Mouse (Mus musculus): ENCODE measurements around the gene Myo6. TPM values are rescaled to one million over a fixed set of nuclear protein-coding genes. Genes with fewer than 3 reads are reported as not detected.

Gene Myo6
- polyA plus RNA-seq, 1 experiment = 15.5 TPM

DNA sequence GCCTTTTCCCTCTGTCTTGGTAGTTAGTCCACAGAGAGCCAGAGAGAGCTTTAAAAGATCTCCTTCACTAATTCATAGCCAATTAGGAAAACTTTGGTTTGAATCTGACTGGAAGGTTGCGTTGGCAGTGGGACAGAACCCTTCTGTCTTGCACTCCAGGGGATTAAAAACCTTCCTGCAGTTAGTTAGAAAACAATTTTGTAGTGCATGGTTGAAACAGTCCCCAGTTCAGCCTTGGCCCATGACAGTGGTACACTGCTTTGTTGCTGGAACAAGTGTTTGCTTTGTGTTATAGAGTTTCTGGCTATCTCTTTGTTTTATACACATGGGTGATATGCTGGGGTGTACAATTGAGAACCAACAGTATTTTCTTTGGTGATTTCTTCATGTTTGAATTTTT, 176.1 kb downstream of the Myo6 start:
- H3K4me3 ChIP-seq (ENCODE audit: insufficient read depth, low read length) = no peak overlapping the region
- H3K27ac ChIP-seq (ENCODE audit: insufficient read depth, low read length) = no peak overlapping the region
- no peak for TF ChIP-seq CTCF (IDR thresholded peaks at IDR 0.05; ENCODE audit: borderline replicate concordance, insufficient read depth, low read length)
- no peak for TF ChIP-seq POLR2A (IDR thresholded peaks at IDR 0.05; ENCODE audit: low read depth, low read length)
- no peaks in the 10 kb centered on the region for H3K4me1 ChIP-seq (ENCODE audit: control insufficient read depth, insufficient read depth, low read length)

DNA sequence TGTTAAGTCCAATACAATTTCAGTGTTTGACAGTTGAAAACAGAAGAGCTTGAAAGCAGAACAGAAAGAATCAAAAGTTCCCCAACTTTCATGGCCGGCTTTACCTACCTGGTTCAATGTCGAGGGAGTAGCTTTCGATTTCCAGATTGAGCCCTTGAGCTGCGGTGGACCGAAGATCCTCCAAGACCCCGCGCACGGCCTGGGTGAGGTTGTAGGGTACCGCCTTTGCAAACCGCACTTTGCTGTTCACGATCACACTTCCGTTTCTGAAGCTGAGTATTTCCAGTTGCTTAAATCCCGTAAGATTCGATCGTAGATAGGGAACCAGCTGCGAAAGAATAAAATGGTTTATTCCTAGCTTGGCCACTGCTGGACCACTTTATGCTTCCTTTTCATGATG, 176.9 kb downstream of the Myo6 start:
- TF ChIP-seq POLR2A (IDR thresholded peaks at IDR 0.05; ENCODE audit: low read depth, low read length) (no peak), CTCF (IDR thresholded peaks at IDR 0.05; ENCODE audit: borderline replicate concordance, insufficient read depth, low read length) (no peak)

DNA sequence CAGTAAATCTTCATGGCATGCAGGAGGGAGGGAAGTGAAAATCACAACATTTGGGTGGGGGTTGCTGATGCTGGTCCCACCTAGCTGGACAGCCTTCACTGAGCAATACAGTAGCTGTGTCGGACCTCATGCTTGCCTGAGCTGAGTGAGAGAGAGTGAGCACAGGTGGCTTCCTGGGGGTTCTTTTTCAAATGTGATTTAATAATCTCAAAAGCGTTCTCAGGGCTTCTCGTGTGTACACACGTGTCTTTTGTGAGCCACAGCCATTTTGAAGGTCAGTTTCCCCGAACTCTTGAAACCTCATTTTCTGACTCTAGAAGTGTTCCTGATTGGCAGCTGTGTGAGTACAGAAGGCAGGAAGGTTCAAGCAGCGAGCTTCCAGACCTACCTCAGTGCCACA, 177.7 kb downstream of the Myo6 start:
- TF ChIP-seq CTCF (IDR thresholded peaks at IDR 0.05; ENCODE audit: borderline replicate concordance, insufficient read depth, low read length) (no peak), POLR2A (IDR thresholded peaks at IDR 0.05; ENCODE audit: low read depth, low read length) (no peak)
- Histone ChIP-seq H3K4me3 (ENCODE audit: insufficient read depth, low read length) (no peak overlapping the region), H3K4me1 (ENCODE audit: control insufficient read depth, insufficient read depth, low read length) (no peaks in the 10 kb centered on the region), H3K27ac (ENCODE audit: insufficient read depth, low read length) (no peak overlapping the region)

More for the DNA sequence above, 176.9 kb downstream of the Myo6 start:
- no peaks in the 10 kb centered on the region for H3K4me1 ChIP-seq (ENCODE audit: control insufficient read depth, insufficient read depth, low read length)
- H3K27ac ChIP-seq (ENCODE audit: insufficient read depth, low read length) = no peak overlapping the region
- H3K4me3 ChIP-seq (ENCODE audit: insufficient read depth, low read length) = no peak overlapping the region

DNA sequence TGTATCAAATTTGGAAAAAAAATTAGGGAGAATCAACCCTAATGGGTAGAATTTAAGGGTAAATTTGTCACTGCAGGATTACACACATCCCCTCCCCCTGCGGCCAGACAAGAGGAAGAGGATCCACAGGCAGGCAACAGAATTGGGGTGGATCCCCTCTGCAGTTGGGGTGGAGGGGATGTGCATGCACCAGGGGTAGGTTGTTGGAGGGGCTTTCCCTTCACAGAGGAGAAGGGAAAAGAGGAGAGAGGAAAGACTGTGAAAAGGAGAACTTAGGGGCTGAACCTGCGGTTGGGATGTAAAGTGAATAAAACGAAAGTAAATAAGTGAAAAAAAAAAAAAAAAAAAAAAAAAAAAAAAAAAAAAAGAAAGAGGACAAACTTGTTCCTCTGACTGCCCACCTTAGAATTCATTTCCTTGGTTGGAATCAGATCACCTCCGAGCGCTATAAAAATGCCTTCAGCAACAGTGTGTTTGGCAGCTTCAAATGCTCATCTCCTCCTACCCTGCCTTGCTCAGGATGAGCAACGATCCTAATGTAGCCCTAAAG, 179.7 kb downstream of the Myo6 start:
- Histone ChIP-seq H3K4me3 (ENCODE audit: insufficient read depth, low read length) (no peak overlapping the region), H3K27ac (ENCODE audit: insufficient read depth, low read length) (no peak overlapping the region), H3K4me1 (ENCODE audit: control insufficient read depth, insufficient read depth, low read length) (no peaks in the 10 kb centered on the region)
- TF ChIP-seq POLR2A (IDR thresholded peaks at IDR 0.05; ENCODE audit: low read depth, low read length) (no peak), CTCF (IDR thresholded peaks at IDR 0.05; ENCODE audit: borderline replicate concordance, insufficient read depth, low read length) (no peak)

DNA sequence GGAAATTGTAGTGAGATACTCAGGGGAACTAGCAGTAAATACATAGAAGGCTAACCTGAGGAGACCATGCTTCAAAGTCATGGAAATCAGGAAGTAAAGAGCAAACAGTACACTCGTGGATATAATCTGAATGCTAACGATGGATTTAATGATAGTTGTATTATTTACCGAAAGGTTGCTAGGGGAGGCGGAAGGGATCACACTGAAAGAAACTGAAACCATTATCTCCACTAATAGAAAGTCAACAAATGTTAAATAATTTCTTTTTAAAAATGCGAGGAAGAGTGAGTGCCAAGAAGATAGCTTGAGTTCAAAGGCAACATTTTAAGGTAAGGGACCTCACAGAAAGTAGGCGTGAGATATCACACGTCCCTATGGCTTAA, 186.5 kb downstream of the Myo6 start:
- H3K4me3 ChIP-seq (ENCODE audit: insufficient read depth, low read length) = no peak overlapping the region

DNA sequence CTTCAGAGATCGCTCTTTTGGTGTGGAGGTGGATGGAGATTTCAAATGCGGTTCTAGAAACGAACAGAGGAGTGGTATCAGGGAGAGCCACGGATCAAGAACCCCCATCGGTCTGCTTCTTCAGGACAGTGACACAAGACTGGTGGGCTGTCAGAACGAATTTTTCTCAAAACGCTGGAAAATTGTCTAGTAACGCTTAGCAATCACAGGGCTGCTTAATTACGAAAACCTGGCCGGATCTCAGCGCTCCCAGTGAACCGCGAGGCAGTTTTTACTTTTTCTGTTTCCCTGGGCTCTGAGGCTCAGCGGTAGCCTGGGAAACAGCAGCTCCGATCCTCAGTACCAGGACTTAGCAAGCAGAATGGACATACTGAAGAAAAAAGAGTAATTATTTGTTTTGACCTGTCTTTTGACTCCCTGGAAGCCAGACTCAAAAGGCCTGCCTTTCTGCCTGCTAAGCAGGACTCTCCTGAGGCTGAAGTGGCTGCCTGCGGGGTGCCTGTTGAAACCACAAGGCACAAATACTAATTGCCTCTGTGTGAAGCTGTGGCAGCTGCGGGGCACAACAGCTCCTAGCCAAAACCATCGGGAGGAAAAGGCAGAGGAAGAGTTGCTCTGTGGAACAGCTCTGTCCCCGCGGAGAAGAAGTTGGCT, 187.0 kb downstream of the Myo6 start:
- Histone ChIP-seq H3K4me3 (ENCODE audit: insufficient read depth, low read length) (no peak overlapping the region), H3K4me1 (ENCODE audit: control insufficient read depth, insufficient read depth, low read length) (no peaks in the 10 kb centered on the region), H3K27ac (ENCODE audit: insufficient read depth, low read length) (no peak overlapping the region)
- TF ChIP-seq CTCF (IDR thresholded peaks at IDR 0.05; ENCODE audit: borderline replicate concordance, insufficient read depth, low read length) (no peak), POLR2A (IDR thresholded peaks at IDR 0.05; ENCODE audit: low read depth, low read length) (no peak)

More for the DNA sequence above, 186.5 kb downstream of the Myo6 start:
- TF ChIP-seq POLR2A (IDR thresholded peaks at IDR 0.05; ENCODE audit: low read depth, low read length) = no peak
- no peak for TF ChIP-seq CTCF (IDR thresholded peaks at IDR 0.05; ENCODE audit: borderline replicate concordance, insufficient read depth, low read length)
- H3K27ac ChIP-seq (ENCODE audit: insufficient read depth, low read length) = no peak overlapping the region
- H3K4me1 ChIP-seq (ENCODE audit: control insufficient read depth, insufficient read depth, low read length) = no peaks in the 10 kb centered on the region

DNA sequence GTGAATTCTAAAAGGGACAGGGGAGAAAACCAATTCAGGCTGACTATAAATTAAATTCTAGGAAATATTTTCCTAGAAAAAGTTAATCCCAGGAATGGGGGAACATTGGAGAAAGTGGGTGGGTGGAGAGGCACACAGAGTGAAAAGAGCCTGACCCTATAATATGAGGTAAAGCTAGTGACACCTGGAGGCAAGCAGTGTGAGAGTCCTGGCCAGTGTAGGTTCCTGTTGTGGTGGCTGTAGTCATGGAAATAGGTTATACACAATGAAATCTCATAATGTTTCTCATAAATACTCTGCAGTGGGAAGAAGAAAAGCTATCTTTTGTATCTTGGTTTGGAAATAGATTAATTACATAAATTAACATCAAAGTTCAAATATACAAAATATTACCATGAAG, 195.2 kb downstream of the Myo6 start:
- H3K4me1 ChIP-seq (ENCODE audit: control insufficient read depth, insufficient read depth, low read length) = no peaks in the 10 kb centered on the region
- H3K4me3 ChIP-seq (ENCODE audit: insufficient read depth, low read length) = no peak overlapping the region
- H3K27ac ChIP-seq (ENCODE audit: insufficient read depth, low read length) = no peak overlapping the region
- TF ChIP-seq CTCF (IDR thresholded peaks at IDR 0.05; ENCODE audit: borderline replicate concordance, insufficient read depth, low read length) (no peak), POLR2A (IDR thresholded peaks at IDR 0.05; ENCODE audit: low read depth, low read length) (no peak)

Other genes starting within 250 kb of the Myo6 start
- 0.23 and 0.52 TPM in 2 replicates for gene Filip1, start 152.2 kb upstream of the Myo6 start, polyA plus RNA-seq (2011; ENCODE audit: insufficient read length, low read depth, missing spikeins)
- gene Senp6, start 98.1 kb upstream of the Myo6 start, polyA plus RNA-seq (2011; ENCODE audit: insufficient read length, low read depth, missing spikeins) = 113 and 129 TPM in 2 replicates

Data from embryonic fibroblast, embryonic 13.5 days (primary cell).